Mouse (Mus musculus) heart, postnatal 14 days (tissue): ENCODE measurements around the gene Tmem218. TPM values are rescaled to one million over a fixed set of nuclear protein-coding genes. Genes with fewer than 3 reads are reported as not detected.

ENCODE experiments used
- DNase-seq, 2 experiments: peaks; one replicate each; pipeline ENCODE4 v3.0.0; 2021 to 2022
- intact Hi-C: fragments of 180-260 bp; cut with DNase I; formaldehyde crosslinking; loops from one replicate; pipeline ENCODE4 v1.15.1; 2025
- total RNA-seq, 2 experiments: library from RNA; stranded (reverse); gene quantifications; 2 replicates each; pipeline ENCODE4 v1.2.3; 2021

Tmem218 gene
- total RNA-seq, 2 experiments from 2014 or later, result 6.4 to 6.5 TPM

- intact Hi-C loops, result loop anchor here (1.0 to 2.0 kb wide), 4 partner anchors 53 to 335 kb away; no protein-coding TSS in a partner anchor
- no peak for DNase-seq
Measured at GRCm38 (mm10) chr9:37230486-37231195, 22.6 kb downstream of the Tmem218 start.

GRCm38 (mm10) chr9:37232201-37233195 lies 24.5 kb downstream of the Tmem218 start:
- intact Hi-C loops, result no loop called here
- DNase-seq, result no peak

GRCm38 (mm10) chr9:37235951-37236737 lies 28.1 kb downstream of the Tmem218 start:
- intact Hi-C loops, result no loop called here
- no peak for DNase-seq

GRCm38 (mm10) chr9:37242764-37243163 lies 34.7 kb downstream of the Tmem218 start:
- no peak for DNase-seq
- intact Hi-C loops, result no loop called here

GRCm38 (mm10) chr9:37244600-37244999 lies 36.6 kb downstream of the Tmem218 start:
- intact Hi-C loops, result no loop called here

GRCm38 (mm10) chr9:37245404-37245803 lies 37.4 kb downstream of the Tmem218 start:
- intact Hi-C loops, result no loop called here
- no peak for DNase-seq

More at GRCm38 (mm10) chr9:37244600-37244999, 36.6 kb downstream of the Tmem218 start:
- DNase-seq, result no peak

- DNase-seq, result no peak
- intact Hi-C loops, result no loop called here
Measured at GRCm38 (mm10) chr9:37245810-37246209, 37.8 kb downstream of the Tmem218 start.

GRCm38 (mm10) chr9:37247429-37247828 lies 39.4 kb downstream of the Tmem218 start:
- DNase-seq, result peak; percentile 34 to 42
- intact Hi-C loops, result no loop called here

GRCm38 (mm10) chr9:37248381-37248906 lies 40.4 kb downstream of the Tmem218 start:
- intact Hi-C loops, result no loop called here
- DNase-seq, result no peak

- intact Hi-C loops, result no loop called here
- no peak for DNase-seq
Measured at GRCm38 (mm10) chr9:37249976-37250375, 42.0 kb downstream of the Tmem218 start.

- intact Hi-C loops, result no loop called here
- DNase-seq, result no peak
Measured at GRCm38 (mm10) chr9:37250631-37251030, 42.6 kb downstream of the Tmem218 start.

GRCm38 (mm10) chr9:37254531-37255110 lies 46.6 kb downstream of the Tmem218 start:
- intact Hi-C loops, result loop anchor here (5.0 kb wide), 1 partner anchor 73 kb away; no protein-coding TSS in a partner anchor
- no peak for DNase-seq

GRCm38 (mm10) chr9:37255149-37255888 lies 47.3 kb downstream of the Tmem218 start, which contains the start of gene Slc37a2:
Slc37a2 (minus strand) TSS chr9:37255738.
- intact Hi-C loops, result loop anchor here (5.0 kb wide), 1 partner anchor 72 kb away; no protein-coding TSS in a partner anchor
- DNase-seq, result peak; percentile 67 to 69

GRCm38 (mm10) chr9:37255889-37256225 lies 47.8 kb downstream of the Tmem218 start:
- intact Hi-C loops, result loop anchor here (5.0 kb wide), 1 partner anchor 71 kb away; no protein-coding TSS in a partner anchor
- DNase-seq, result peak; percentile 58 to 69

GRCm38 (mm10) chr9:37266622-37267021 lies 58.6 kb downstream of the Tmem218 start:
- DNase-seq, result no peak
- intact Hi-C loops, result no loop called here
